Mouse (Mus musculus) gastrocnemius, adult 2 months (tissue): ENCODE results near the gene 4430402I18Rik. TPM values are rescaled to one million over a fixed set of nuclear protein-coding genes. Genes with fewer than 3 reads are reported as not detected.
"Not testable (repeated sequence)": the region's sequence is repeated elsewhere in the genome, so short reads cannot be mapped to it uniquely, and the experiment has no call there.

ENCODE experiments used
- DNase-seq: peaks from one replicate; pipeline ENCODE4 v3.0.0; 2022
- H3K27ac ChIP-seq: fragments of 200-600 bp; 2 replicates; pipeline ENCODE4 v1.8.1; 2022; ENCODE audit warnings: mild to moderate bottlenecking
- H3K4me3 ChIP-seq: fragments of 200-600 bp; 2 replicates; pipeline ENCODE4 v1.8.1; 2022; ENCODE audit warnings: mild to moderate bottlenecking, moderate library complexity
- CTCF ChIP-seq: fragments of 200-600 bp; IDR thresholded peaks from 2 replicates; pipeline ENCODE4 v1.8.1; 2022; ENCODE audit warnings: antibody characterized with exemption, mild to moderate bottlenecking, moderate library complexity
- intact Hi-C: fragments of 180-260 bp; cut with DNase I; formaldehyde crosslinking; loops from one replicate; pipeline ENCODE4 v1.15.1; 2025
- long read RNA-seq, 2 experiments: library from polyadenylated mRNA; stranded (forward); transcript quantifications; one replicate each; pipeline ENCODE4 v2.0.0; 2021
- total RNA-seq, 2 experiments: library from RNA; stranded (reverse); gene quantifications; 2 replicates each; pipeline ENCODE4 v1.2.3; 2021

4430402I18Rik gene
- 1 to 10 TPM; 2.1 to 2.6 TPM for total RNA-seq
- long read RNA-seq, experiment 1, partial matches to known transcripts: 0 of 2 reads
- long read RNA-seq, experiment 1, other reads (novel, unspliced or antisense): 2 of 2 reads
- long read RNA-seq, experiment 2, partial matches to known transcripts: 1 of 1 reads
- long read RNA-seq, experiment 2, other reads (novel, unspliced or antisense): 0 of 1 reads

- no peak for TF ChIP-seq CTCF
- DNase-seq: no peak
- Histone ChIP-seq H3K27ac (no peak within 1 kb of the TSS; the same call in 1 of the 2 replicates), H3K4me3 (no peak within 1 kb of the TSS)
- intact Hi-C loops: no loop called here
Observed at GRCm38 (mm10) chr19:28967652-28968051, at the start of gene 4430402I18Rik. 4430402I18Rik (minus strand) TSS chr19:28967800.

DNA sequence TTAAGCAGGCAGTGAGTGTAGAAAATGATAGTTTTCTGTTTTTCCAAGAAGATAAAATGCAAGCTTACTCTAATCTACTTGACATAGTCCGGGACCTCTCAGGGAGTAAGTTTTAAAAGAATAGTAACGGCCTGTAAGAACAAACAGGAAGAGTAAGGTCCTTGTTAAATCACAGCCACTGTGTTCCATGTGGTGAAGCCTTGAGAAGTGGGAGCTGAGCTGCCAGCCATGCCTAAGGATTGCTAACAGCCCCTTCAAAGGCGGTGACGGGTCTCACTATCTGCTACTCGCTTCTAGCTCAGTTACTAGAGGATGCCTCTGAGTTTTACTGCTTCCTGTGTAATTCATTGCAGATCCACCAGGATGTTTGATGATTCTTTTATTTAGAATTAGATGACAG lies 49.2 kb upstream of the 4430402I18Rik start:
- intact Hi-C loops: no loop called here
- Histone ChIP-seq H3K27ac (peak overlapping the region; percentile 56), H3K4me3 (no peak overlapping the region)

GRCm38 (mm10) chr19:29016204-29016765 lies 48.7 kb upstream of the 4430402I18Rik start:
- Histone ChIP-seq H3K27ac (peak overlapping the region; percentile 56), H3K4me3 (no peak overlapping the region)
- DNase-seq: no peak
- intact Hi-C loops: no loop called here
- TF ChIP-seq CTCF: no peak

More for the DNA sequence above, 49.2 kb upstream of the 4430402I18Rik start:
- no peak for TF ChIP-seq CTCF
- no peak for DNase-seq

DNA sequence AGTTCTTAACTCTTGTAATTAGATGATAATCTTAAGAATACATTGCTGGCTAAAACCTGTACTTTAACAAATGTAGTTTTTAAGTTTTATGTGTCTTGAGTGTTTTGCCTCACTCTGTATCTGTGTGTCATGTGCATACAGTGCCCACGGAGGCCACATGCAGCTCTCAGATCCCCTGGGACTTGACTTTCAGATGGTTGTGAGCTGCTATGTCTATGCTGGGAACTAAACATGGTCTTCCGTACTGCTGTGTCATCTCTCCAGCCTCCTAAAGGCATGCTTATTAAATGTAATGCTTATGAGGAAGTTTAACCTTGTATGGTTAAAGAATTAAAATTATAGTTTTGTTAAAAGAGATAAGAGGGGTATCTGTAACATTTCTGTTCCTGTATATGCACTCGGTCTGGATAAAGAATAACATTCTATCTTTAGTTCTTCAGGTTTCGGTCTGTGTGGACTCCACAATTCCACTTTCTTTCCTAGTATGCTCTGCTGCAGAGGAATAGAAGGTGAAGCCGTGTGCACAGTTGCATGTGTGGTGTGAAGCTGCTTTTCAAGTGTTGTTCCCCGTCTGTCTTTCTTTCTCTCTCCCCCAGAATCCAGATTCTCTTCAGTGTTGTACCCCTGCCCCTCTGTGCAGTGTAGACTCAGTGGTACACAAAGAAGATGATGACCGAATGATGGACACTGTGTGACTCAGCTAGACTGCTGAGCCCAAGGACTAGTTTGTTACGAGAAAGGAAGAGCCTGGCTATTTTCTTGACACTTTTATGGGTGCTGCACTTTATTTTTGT lies 48.0 kb upstream of the 4430402I18Rik start:
- intact Hi-C loops: no loop called here
- TF ChIP-seq CTCF: no peak
- DNase-seq: no peak
- Histone ChIP-seq H3K27ac (peak overlapping the region; percentile 56), H3K4me3 (no peak overlapping the region)

GRCm38 (mm10) chr19:29014466-29015055 lies 47.0 kb upstream of the 4430402I18Rik start:
- no peak for TF ChIP-seq CTCF
- Histone ChIP-seq H3K27ac (peak overlapping the region; percentile 56), H3K4me3 (no peak overlapping the region)
- intact Hi-C loops: no loop called here
- no peak for DNase-seq

- no peak for DNase-seq
- TF ChIP-seq CTCF: no peak
- intact Hi-C loops: no loop called here
- no peak overlapping the region for H3K27ac ChIP-seq
- no peak overlapping the region for H3K4me3 ChIP-seq
Observed at GRCm38 (mm10) chr19:29011355-29011990, 43.9 kb upstream of the 4430402I18Rik start.

GRCm38 (mm10) chr19:29009046-29009445 lies 41.4 kb upstream of the 4430402I18Rik start:
- H3K4me3 ChIP-seq: no peak overlapping the region
- intact Hi-C loops: no loop called here
- no peak for TF ChIP-seq CTCF
- DNase-seq: no peak
- no peak overlapping the region for H3K27ac ChIP-seq

DNA sequence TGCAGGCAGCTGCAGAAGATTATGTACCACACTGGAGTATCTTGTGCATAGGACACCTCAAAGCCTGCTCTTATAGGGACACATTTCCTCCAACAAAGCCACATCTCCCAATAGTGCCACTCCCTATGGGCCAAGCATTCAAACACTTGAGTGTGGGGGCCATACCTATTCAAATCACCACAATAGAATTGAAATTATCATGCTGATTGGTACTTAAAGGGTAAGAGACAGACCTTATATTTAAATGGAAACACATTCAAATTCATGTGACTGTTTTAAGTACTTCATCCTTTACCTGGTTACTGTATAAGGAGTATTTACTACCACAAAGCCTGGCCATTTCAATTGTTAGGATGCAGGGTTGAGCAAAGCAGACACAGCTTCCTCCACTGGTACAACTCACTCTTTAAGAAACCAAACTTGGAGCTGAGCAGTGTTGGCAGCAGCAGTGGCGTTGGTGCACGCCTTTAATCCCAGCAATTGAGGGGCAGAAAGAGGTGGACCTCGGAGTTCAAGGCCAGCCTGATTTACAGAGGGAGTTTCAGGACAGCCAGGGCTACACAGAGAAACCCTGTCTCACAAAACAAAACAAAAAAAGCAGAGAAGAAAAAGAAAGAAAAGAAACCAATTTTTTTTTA lies 40.6 kb upstream of the 4430402I18Rik start:
- intact Hi-C loops: no loop called here
- no peak for DNase-seq
- no peak for TF ChIP-seq CTCF

DNA sequence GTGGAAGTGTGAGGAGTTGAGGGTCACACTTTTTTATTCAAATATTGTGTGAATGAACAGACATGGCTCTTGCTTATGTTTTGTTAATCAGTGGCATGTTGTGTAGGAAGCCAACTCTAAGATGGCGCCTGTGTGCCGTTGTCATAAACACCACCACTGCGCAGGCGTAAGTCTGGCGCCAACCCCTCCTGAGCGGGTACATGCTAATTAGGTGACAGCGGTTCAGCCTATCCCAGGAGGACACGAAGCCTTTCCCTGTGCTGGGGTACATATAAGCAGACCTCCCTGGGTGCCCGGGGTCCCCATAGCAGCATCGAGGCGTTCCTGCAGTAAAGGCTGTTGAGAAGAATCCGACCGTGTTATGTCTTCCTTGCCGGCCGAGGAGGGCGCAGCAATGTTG lies 32.7 kb upstream of the 4430402I18Rik start:
- intact Hi-C loops, DNase-seq, H3K27ac ChIP-seq, H3K4me3 ChIP-seq: not testable (repeated sequence)

More for the DNA sequence above, 40.6 kb upstream of the 4430402I18Rik start:
- Histone ChIP-seq H3K4me3 (no peak overlapping the region), H3K27ac (no peak overlapping the region)

DNA sequence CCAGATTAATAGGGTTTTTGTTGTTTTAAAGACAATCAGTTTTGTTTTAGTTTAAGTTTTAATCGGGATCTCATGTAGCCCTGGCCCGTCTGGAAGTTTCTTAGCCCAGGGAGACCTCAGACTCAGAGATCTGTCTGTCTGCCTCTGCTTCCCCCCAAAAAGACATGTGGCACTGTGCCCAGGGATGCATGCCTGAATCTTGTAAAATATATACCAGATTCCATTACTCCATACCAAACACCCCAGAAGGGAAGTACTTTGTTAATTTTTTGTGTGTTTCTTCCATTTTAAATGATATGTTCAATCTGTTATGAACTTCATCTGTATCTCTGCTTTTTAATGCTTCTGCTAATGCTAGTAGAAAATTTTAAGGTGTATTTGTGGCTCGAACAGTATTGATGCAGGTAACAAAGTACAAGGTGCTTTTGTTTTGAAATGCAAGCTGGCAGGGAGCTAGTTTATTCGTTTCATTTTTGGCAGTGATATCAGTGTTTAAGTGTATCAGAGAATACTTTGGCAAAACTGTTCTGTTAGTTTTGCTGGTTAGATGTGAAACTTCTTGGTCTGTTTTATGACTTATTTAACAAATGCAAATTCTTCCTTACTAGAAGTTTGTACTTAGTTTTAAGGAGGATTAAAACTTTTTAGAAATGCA lies 30.5 kb upstream of the 4430402I18Rik start:
- intact Hi-C loops: no loop called here
- DNase-seq: no peak
- Histone ChIP-seq H3K27ac (no peak overlapping the region), H3K4me3 (no peak overlapping the region)
- no peak for TF ChIP-seq CTCF

GRCm38 (mm10) chr19:28995366-28995765 lies 27.8 kb upstream of the 4430402I18Rik start:
- Histone ChIP-seq H3K4me3 (no peak overlapping the region), H3K27ac (no peak overlapping the region)
- no peak for TF ChIP-seq CTCF
- intact Hi-C loops: no loop called here
- DNase-seq: no peak

DNA sequence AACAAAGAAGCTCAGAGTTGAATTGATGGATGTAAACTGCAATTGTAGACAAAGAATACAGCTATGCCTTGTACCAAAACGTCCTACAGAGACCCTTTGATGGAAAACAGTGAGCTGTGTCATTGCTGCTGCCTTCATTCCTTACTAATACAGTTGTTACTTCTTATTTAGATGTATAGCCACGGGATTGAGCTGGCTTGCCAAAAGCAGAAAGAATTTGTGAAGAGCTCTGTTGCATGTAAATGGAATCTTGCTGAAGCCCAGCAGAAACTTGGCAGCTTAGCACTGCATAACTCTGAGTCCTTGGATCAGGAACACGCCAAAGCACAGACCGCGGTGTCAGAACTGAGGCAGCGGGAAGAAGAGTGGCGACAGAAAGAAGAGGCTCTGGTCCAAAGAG lies 27.3 kb upstream of the 4430402I18Rik start:
- Histone ChIP-seq H3K4me3 (no peak overlapping the region), H3K27ac (peak overlapping the region; percentile 25; the same call in 1 of the 2 replicates)
- no peak for TF ChIP-seq CTCF
- intact Hi-C loops: loop anchor here (5.0 kb wide), 2 partner anchors 52 to 983 kb away; partner anchors contain the start of genes Ak3 and Rfx3
- DNase-seq: peak; percentile 27
